Mouse (Mus musculus): ENCODE results near the gene Xpr1. TPM values are rescaled to one million over a fixed set of nuclear protein-coding genes. Genes with fewer than 3 reads are reported as not detected.

The Xpr1 gene
- total and polyA plus RNA-seq, 3 experiments: 11.5 to 176 (median 43.4) TPM

DNA sequence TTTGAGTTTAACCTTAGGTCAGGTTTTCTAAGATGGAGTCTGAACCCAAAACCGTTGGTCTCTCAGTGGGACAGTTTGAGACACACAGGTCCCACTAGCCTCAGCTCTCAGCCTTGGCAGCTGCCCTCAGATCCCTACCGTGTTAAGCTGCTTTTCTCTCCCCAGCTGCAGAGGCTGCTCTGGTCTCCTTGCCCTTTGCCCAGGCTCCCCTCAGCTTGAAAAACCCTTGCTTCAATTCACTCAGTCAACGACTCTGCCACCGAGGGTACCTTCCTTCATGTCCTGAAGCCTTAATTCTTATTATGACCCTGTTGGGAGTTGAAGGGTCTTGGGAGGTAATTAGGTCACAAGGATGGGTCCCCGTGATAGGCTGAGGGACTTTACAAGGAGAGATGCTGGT, 167.3 kb downstream of the Xpr1 start:
- Histone ChIP-seq H3K36me3 (replicated peaks) (no peaks in the 10 kb centered on the region), H3K27me3 (ENCODE audit: insufficient read depth, low read length) (peaks cover 23% of the 10 kb centered on the region), H3K9me3 (replicated peaks) (no peaks in the 10 kb centered on the region), H3K4me3 (ENCODE audit: low read depth, low read length) (no peak overlapping the region), H3K4me1 (ENCODE audit: insufficient read depth, low read depth, low read length) (peaks cover 11% of the 10 kb centered on the region)
- DNase-seq (ENCODE audit: low spot score) (no peak), ATAC-seq (ENCODE audit: extremely low read depth, insufficient number of reproducible peaks, low FRiP score, poor library complexity, severe bottlenecking) (no peak)
- no peak for TF ChIP-seq TAL1 (conservative IDR thresholded peaks at IDR 0.05; ENCODE audit: low read depth, low read length)
- TF ChIP-seq GATA2 (IDR thresholded peaks at IDR 0.05; ENCODE audit: borderline replicate concordance, low read depth, low read length): no peak
- no peak for TF ChIP-seq GATA1 (IDR thresholded peaks at IDR 0.05; ENCODE audit: borderline replicate concordance, low read length)
- no peak for TF ChIP-seq CTCF (IDR thresholded peaks at IDR 0.05; ENCODE audit: low read depth, low read length)
- TF ChIP-seq POLR2AphosphoS5 (IDR thresholded peaks at IDR 0.05; ENCODE audit: insufficient replicate concordance, low read depth, low read length): no peak

- Histone ChIP-seq H3K4me1 (ENCODE audit: insufficient read depth, low read depth, low read length) (peaks cover 11% of the 10 kb centered on the region), H3K4me3 (ENCODE audit: low read depth, low read length) (no peak overlapping the region), H3K9me3 (replicated peaks) (peaks cover 6% of the 10 kb centered on the region), H3K36me3 (replicated peaks) (no peaks in the 10 kb centered on the region), H3K27me3 (ENCODE audit: insufficient read depth, low read length) (peaks cover 26% of the 10 kb centered on the region)
- DNase-seq (ENCODE audit: low spot score) (no peak), ATAC-seq (ENCODE audit: extremely low read depth, insufficient number of reproducible peaks, low FRiP score, poor library complexity, severe bottlenecking) (no peak)
- TF ChIP-seq TAL1 (conservative IDR thresholded peaks at IDR 0.05; ENCODE audit: low read depth, low read length) (no peak), POLR2AphosphoS5 (IDR thresholded peaks at IDR 0.05; ENCODE audit: insufficient replicate concordance, low read depth, low read length) (no peak), GATA2 (IDR thresholded peaks at IDR 0.05; ENCODE audit: borderline replicate concordance, low read depth, low read length) (no peak), GATA1 (IDR thresholded peaks at IDR 0.05; ENCODE audit: borderline replicate concordance, low read length) (no peak), CTCF (IDR thresholded peaks at IDR 0.05; ENCODE audit: low read depth, low read length) (no peak)
These were observed 169.2 kb downstream of the Xpr1 start for GRCm38 (mm10) chr1:155248041-155248440.

- no peak for ATAC-seq (ENCODE audit: extremely low read depth, insufficient number of reproducible peaks, low FRiP score, poor library complexity, severe bottlenecking)
- peaks cover 20% of the 10 kb centered on the region for H3K27me3 ChIP-seq (ENCODE audit: insufficient read depth, low read length)
These were observed 169.8 kb downstream of the Xpr1 start for GRCm38 (mm10) chr1:155247441-155247840.

DNA sequence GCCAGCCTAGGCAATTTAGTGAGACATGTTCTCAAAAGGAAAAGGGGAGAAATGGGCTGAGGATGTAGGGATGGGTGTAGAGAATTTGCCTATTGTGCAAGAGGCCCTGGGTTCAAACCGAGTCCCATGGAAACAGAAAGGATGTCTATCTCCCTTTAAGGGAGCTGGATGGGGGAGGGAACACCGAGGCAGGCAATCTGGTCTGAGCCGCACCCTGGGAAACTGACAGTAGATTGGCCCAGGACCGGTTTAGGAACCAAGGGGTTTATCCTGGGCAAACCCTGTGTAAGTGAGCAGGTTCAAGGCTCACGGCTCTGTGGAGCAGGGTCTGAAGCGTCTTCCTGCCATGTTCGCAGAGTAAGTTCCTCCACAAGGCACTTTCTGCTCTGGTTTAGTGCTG, 171.7 kb downstream of the Xpr1 start:
- Histone ChIP-seq H3K27me3 (ENCODE audit: insufficient read depth, low read length) (peaks cover 23% of the 10 kb centered on the region), H3K36me3 (replicated peaks) (no peaks in the 10 kb centered on the region), H3K4me1 (ENCODE audit: insufficient read depth, low read depth, low read length) (no peaks in the 10 kb centered on the region), H3K4me3 (ENCODE audit: low read depth, low read length) (no peak overlapping the region), H3K9me3 (replicated peaks) (peaks cover 6% of the 10 kb centered on the region)
- TF ChIP-seq POLR2AphosphoS5 (IDR thresholded peaks at IDR 0.05; ENCODE audit: insufficient replicate concordance, low read depth, low read length) (no peak), GATA1 (IDR thresholded peaks at IDR 0.05; ENCODE audit: borderline replicate concordance, low read length) (no peak), TAL1 (conservative IDR thresholded peaks at IDR 0.05; ENCODE audit: low read depth, low read length) (no peak), GATA2 (IDR thresholded peaks at IDR 0.05; ENCODE audit: borderline replicate concordance, low read depth, low read length) (no peak), CTCF (IDR thresholded peaks at IDR 0.05; ENCODE audit: low read depth, low read length) (no peak)
- ATAC-seq (ENCODE audit: extremely low read depth, insufficient number of reproducible peaks, low FRiP score, poor library complexity, severe bottlenecking): no peak
- DNase-seq (ENCODE audit: low spot score): no peak

More at GRCm38 (mm10) chr1:155247441-155247840, 169.8 kb downstream of the Xpr1 start:
- no peak for DNase-seq (ENCODE audit: low spot score)
- no peak for TF ChIP-seq GATA1 (IDR thresholded peaks at IDR 0.05; ENCODE audit: borderline replicate concordance, low read length)
- TF ChIP-seq CTCF (IDR thresholded peaks at IDR 0.05; ENCODE audit: low read depth, low read length): no peak
- no peak for TF ChIP-seq POLR2AphosphoS5 (IDR thresholded peaks at IDR 0.05; ENCODE audit: insufficient replicate concordance, low read depth, low read length)
- TF ChIP-seq TAL1 (conservative IDR thresholded peaks at IDR 0.05; ENCODE audit: low read depth, low read length): no peak
- TF ChIP-seq GATA2 (IDR thresholded peaks at IDR 0.05; ENCODE audit: borderline replicate concordance, low read depth, low read length): no peak
- peaks cover 5% of the 10 kb centered on the region for H3K4me1 ChIP-seq (ENCODE audit: insufficient read depth, low read depth, low read length)
- no peaks in the 10 kb centered on the region for H3K36me3 ChIP-seq (replicated peaks)
- no peak overlapping the region for H3K4me3 ChIP-seq (ENCODE audit: low read depth, low read length)
- peaks cover 6% of the 10 kb centered on the region for H3K9me3 ChIP-seq (replicated peaks)

GRCm38 (mm10) chr1:155244771-155245211, 172.4 kb downstream of the Xpr1 start:
- DNase-seq (ENCODE audit: low spot score): no peak
- Histone ChIP-seq H3K27me3 (ENCODE audit: insufficient read depth, low read length) (peaks cover 28% of the 10 kb centered on the region), H3K4me3 (ENCODE audit: low read depth, low read length) (no peak overlapping the region; the same call in 1 of the 2 replicates), H3K36me3 (replicated peaks) (no peaks in the 10 kb centered on the region), H3K4me1 (ENCODE audit: insufficient read depth, low read depth, low read length) (no peaks in the 10 kb centered on the region), H3K9me3 (replicated peaks) (peaks cover 6% of the 10 kb centered on the region)
- ATAC-seq (ENCODE audit: extremely low read depth, insufficient number of reproducible peaks, low FRiP score, poor library complexity, severe bottlenecking): no peak
- TF ChIP-seq GATA1 (IDR thresholded peaks at IDR 0.05; ENCODE audit: borderline replicate concordance, low read length): no peak
- no peak for TF ChIP-seq CTCF (IDR thresholded peaks at IDR 0.05; ENCODE audit: low read depth, low read length)
- no peak for TF ChIP-seq TAL1 (conservative IDR thresholded peaks at IDR 0.05; ENCODE audit: low read depth, low read length)
- TF ChIP-seq GATA2 (IDR thresholded peaks at IDR 0.05; ENCODE audit: borderline replicate concordance, low read depth, low read length): no peak
- no peak for TF ChIP-seq POLR2AphosphoS5 (IDR thresholded peaks at IDR 0.05; ENCODE audit: insufficient replicate concordance, low read depth, low read length)

- no peak for ATAC-seq (ENCODE audit: extremely low read depth, insufficient number of reproducible peaks, low FRiP score, poor library complexity, severe bottlenecking)
- H3K9me3 ChIP-seq (replicated peaks): peaks cover 6% of the 10 kb centered on the region
- TF ChIP-seq POLR2AphosphoS5 (IDR thresholded peaks at IDR 0.05; ENCODE audit: insufficient replicate concordance, low read depth, low read length) (no peak), GATA2 (IDR thresholded peaks at IDR 0.05; ENCODE audit: borderline replicate concordance, low read depth, low read length) (no peak), GATA1 (IDR thresholded peaks at IDR 0.05; ENCODE audit: borderline replicate concordance, low read length) (no peak), CTCF (IDR thresholded peaks at IDR 0.05; ENCODE audit: low read depth, low read length) (no peak), TAL1 (conservative IDR thresholded peaks at IDR 0.05; ENCODE audit: low read depth, low read length) (no peak)
- no peaks in the 10 kb centered on the region for H3K4me1 ChIP-seq (ENCODE audit: insufficient read depth, low read depth, low read length)
- peaks cover 26% of the 10 kb centered on the region for H3K27me3 ChIP-seq (ENCODE audit: insufficient read depth, low read length)
- no peaks in the 10 kb centered on the region for H3K36me3 ChIP-seq (replicated peaks)
- no peak within 1 kb of the TSS; the same call in 1 of the 2 replicates for H3K4me3 ChIP-seq (ENCODE audit: low read depth, low read length)
- DNase-seq (ENCODE audit: low spot score): no peak
These were observed 173.1 kb downstream of the Xpr1 start, which contains the start of gene BC034090 for GRCm38 (mm10) chr1:155243797-155244770. BC034090 (minus strand) TSS chr1:155244444.
